ENCODE assay signal across 33 mouse cellular contexts in the genomic region with DNA sequence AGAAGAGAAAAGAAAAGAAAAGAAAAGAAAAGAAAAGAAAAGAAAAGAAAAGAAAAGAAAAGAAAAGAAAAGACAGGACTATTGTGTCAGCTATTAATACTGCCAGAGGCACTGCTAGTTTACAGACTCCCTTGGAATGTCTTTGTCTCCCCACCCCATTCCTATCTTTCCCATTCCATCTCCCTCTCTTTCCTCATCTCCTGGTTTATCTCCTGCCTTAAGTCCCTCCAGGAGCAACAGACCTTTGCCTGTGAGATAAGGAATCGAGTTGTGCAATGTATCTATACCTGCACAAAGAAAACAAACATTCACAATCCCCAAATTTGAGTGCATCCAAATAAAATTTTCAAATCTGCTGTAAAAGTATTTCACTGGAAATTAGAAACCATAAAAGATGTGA.
"Had no signal": no experiment of that assay in that cellular context is flagged by ENCODE, and none has a peak within 500 bp of the region (broad histone marks: within the 10 kb centered on the region; RNA-seq: fewer than 3 reads in every experiment).

No protein-coding gene starts in this region.

- H3K4me3 ChIP-seq: heart, embryonic 10.5 days; heart, embryonic 12.5 days; heart, embryonic 13.5 days; heart, embryonic 15.5 days; hindbrain, embryonic 10.5 days; hindbrain, embryonic 12.5 days; hindbrain, embryonic 13.5 days; hindbrain, embryonic 15.5 days; kidney, embryonic 15.5 days; layer of hippocampus, adult 2 months; left cerebral cortex, adult 2 months had no signal

- H3K27me3 ChIP-seq: heart, embryonic 12.5 days; heart, embryonic 13.5 days; heart, embryonic 15.5 days; hindbrain, embryonic 12.5 days; hindbrain, embryonic 13.5 days; hindbrain, embryonic 15.5 days; kidney, embryonic 15.5 days had no signal

- H3K4me2 ChIP-seq: heart, embryonic 11.5 days; heart, embryonic 12.5 days; heart, embryonic 13.5 days; heart, embryonic 15.5 days; hindbrain, embryonic 12.5 days; hindbrain, embryonic 13.5 days; hindbrain, embryonic 14.5 days; hindbrain, embryonic 15.5 days; kidney, embryonic 15.5 days had no signal

- DNase-seq: heart, postnatal 10 days; heart, postnatal 14 days; heart, postnatal 36 days; heart, postnatal 4 days; kidney, adult 11 months; kidney, adult 18-20 months; kidney, adult 2 months; kidney, adult 8-10 months; kidney, adult 9 months; kidney, postnatal 10 days; kidney, postnatal 14 days; kidney, postnatal 25 days; kidney, postnatal 36 days; kidney, postnatal 4 days; layer of hippocampus, adult 9-11 months; layer of hippocampus, postnatal 36 days had no signal

- ATAC-seq: hindbrain, embryonic 16.5 days; hindbrain, postnatal 0 days; inflammation-experienced regulatory T-cells, adult 6 months had no signal

- H3K9ac ChIP-seq: heart, embryonic 12.5 days; heart, embryonic 13.5 days; heart, embryonic 15.5 days; hindbrain, embryonic 12.5 days; hindbrain, embryonic 13.5 days; hindbrain, embryonic 14.5 days; hindbrain, embryonic 15.5 days; kidney, embryonic 15.5 days had no signal

- H3K27ac ChIP-seq: heart, embryonic 10.5 days; heart, embryonic 13.5 days; heart, embryonic 15.5 days; hindbrain, embryonic 10.5 days; hindbrain, embryonic 12.5 days; hindbrain, embryonic 13.5 days; hindbrain, embryonic 14.5 days; hindbrain, embryonic 15.5 days; hindbrain, postnatal 0 days; kidney, embryonic 15.5 days; kidney, postnatal 0 days; layer of hippocampus, adult 2 months; left cerebral cortex, adult 2 months had no signal

- H3K4me1 ChIP-seq: heart, embryonic 10.5 days; heart, embryonic 12.5 days; heart, embryonic 13.5 days; heart, embryonic 15.5 days; hindbrain, embryonic 10.5 days; hindbrain, embryonic 12.5 days; hindbrain, embryonic 13.5 days; hindbrain, embryonic 15.5 days; kidney, embryonic 15.5 days had no signal

- H3K9me3 ChIP-seq: heart, embryonic 10.5 days; heart, embryonic 12.5 days; heart, embryonic 13.5 days; heart, embryonic 15.5 days; hindbrain, embryonic 10.5 days; hindbrain, embryonic 12.5 days; hindbrain, embryonic 13.5 days; hindbrain, embryonic 15.5 days; kidney, embryonic 15.5 days had no signal

- H3K36me3 ChIP-seq: heart, embryonic 10.5 days; heart, embryonic 12.5 days; heart, embryonic 13.5 days; heart, embryonic 15.5 days; hindbrain, embryonic 10.5 days; hindbrain, embryonic 12.5 days; hindbrain, embryonic 13.5 days; hindbrain, embryonic 15.5 days; kidney, embryonic 15.5 days had no signal
